Mouse (Mus musculus): ENCODE measurements around the gene Commd6.
"Not testable (repeated sequence)": the region's sequence is repeated elsewhere in the genome, so short reads cannot be mapped to it uniquely, and the experiment has no call there.

Gene Commd6

GRCm38 (mm10) chr14:101608519-101609368 lies 31.7 kb downstream of the Commd6 start, which contains the start of gene Tbc1d4:
Tbc1d4 (minus strand) TSS chr14:101609191.
- peak; percentile 86 to 95 for DNase-seq

GRCm38 (mm10) chr14:101607631-101608518 lies 32.6 kb downstream of the Commd6 start:
- peak; percentile 11 to 51 for DNase-seq

GRCm38 (mm10) chr14:101605843-101606242 lies 34.6 kb downstream of the Commd6 start:
- DNase-seq: no peak

- peak in 1 of 2 experiments; percentile 61 for DNase-seq
These were observed 37.6 kb downstream of the Commd6 start for GRCm38 (mm10) chr14:101602851-101603250.

GRCm38 (mm10) chr14:101597096-101597715 lies 43.3 kb downstream of the Commd6 start:
- DNase-seq: no peak

- DNase-seq: no peak
These were observed 43.8 kb downstream of the Commd6 start for GRCm38 (mm10) chr14:101596691-101597090.

- peak; percentile 26 to 49 for DNase-seq
These were observed 45.0 kb downstream of the Commd6 start for GRCm38 (mm10) chr14:101595301-101596080.

- DNase-seq: no peak
These were observed 46.5 kb downstream of the Commd6 start for GRCm38 (mm10) chr14:101594001-101594400.

- no peak for DNase-seq
These were observed 47.1 kb downstream of the Commd6 start for GRCm38 (mm10) chr14:101593340-101593739.

- DNase-seq: no peak
These were observed 49.4 kb downstream of the Commd6 start for GRCm38 (mm10) chr14:101591101-101591500.

- DNase-seq: not testable (repeated sequence)
These were observed 52.1 kb downstream of the Commd6 start for GRCm38 (mm10) chr14:101588209-101588991.

- not testable (repeated sequence) for DNase-seq
These were observed 53.0 kb downstream of the Commd6 start for GRCm38 (mm10) chr14:101587366-101588040.

GRCm38 (mm10) chr14:101586096-101586495 lies 54.4 kb downstream of the Commd6 start:
- DNase-seq: peak; percentile 30 to 79

Measured in kidney, postnatal 25 days (tissue).